Mouse (Mus musculus): Measurements from ENCODE around the gene Mbl1. TPM values are rescaled to one million over a fixed set of nuclear protein-coding genes. Genes with fewer than 3 reads are reported as not detected.

The Mbl1 gene
- polyA plus RNA-seq, 1 experiment from 2014 or later, result not detected

GRCm38 (mm10) chr14:41137006-41137405 lies 14.3 kb upstream of the Mbl1 start:
- Histone ChIP-seq H3K27me3 (replicated peaks; ENCODE audit: control insufficient read depth, insufficient read depth, low read length) (no peaks in the 10 kb centered on the region), H3K4me2 (ENCODE audit: low read length) (no peak overlapping the region), H3K36me3 (ENCODE audit: control insufficient read depth, insufficient read depth) (no peaks in the 10 kb centered on the region), H3K9me3 (ENCODE audit: control insufficient read depth, low read length) (no peaks in the 10 kb centered on the region), H3K4me3 (replicated peaks; ENCODE audit: low read length) (no peak overlapping the region), H3K9ac (replicated peaks; ENCODE audit: low read depth, low read length) (no peak overlapping the region), H3K4me1 (replicated peaks; ENCODE audit: control insufficient read depth, insufficient read depth, low read length) (no peaks in the 10 kb centered on the region), H3K27ac (ENCODE audit: low read length) (no peak overlapping the region)
- no peak for ATAC-seq

GRCm38 (mm10) chr14:41140686-41141085 lies 10.6 kb upstream of the Mbl1 start:
- Histone ChIP-seq H3K4me3 (replicated peaks; ENCODE audit: low read length) (no peak overlapping the region), H3K27ac (ENCODE audit: low read length) (no peak overlapping the region), H3K4me2 (ENCODE audit: low read length) (no peak overlapping the region), H3K36me3 (ENCODE audit: control insufficient read depth, insufficient read depth) (no peaks in the 10 kb centered on the region), H3K27me3 (replicated peaks; ENCODE audit: control insufficient read depth, insufficient read depth, low read length) (no peaks in the 10 kb centered on the region), H3K4me1 (replicated peaks; ENCODE audit: control insufficient read depth, insufficient read depth, low read length) (no peaks in the 10 kb centered on the region), H3K9ac (replicated peaks; ENCODE audit: low read depth, low read length) (no peak overlapping the region), H3K9me3 (ENCODE audit: control insufficient read depth, low read length) (no peaks in the 10 kb centered on the region)
- 94% methylated on average over 1 of the region's 1 CpGs for WGBS
- ATAC-seq, result no peak

- H3K4me1 ChIP-seq (replicated peaks; ENCODE audit: control insufficient read depth, insufficient read depth, low read length), result no peaks in the 10 kb centered on the region
- H3K36me3 ChIP-seq (ENCODE audit: control insufficient read depth, insufficient read depth), result no peaks in the 10 kb centered on the region
- ATAC-seq, result no peak
- no peaks in the 10 kb centered on the region for H3K9me3 ChIP-seq (ENCODE audit: control insufficient read depth, low read length)
- no peak overlapping the region for H3K4me3 ChIP-seq (replicated peaks; ENCODE audit: low read length)
- H3K27me3 ChIP-seq (replicated peaks; ENCODE audit: control insufficient read depth, insufficient read depth, low read length), result no peaks in the 10 kb centered on the region
- no peak overlapping the region for H3K4me2 ChIP-seq (ENCODE audit: low read length)
- H3K27ac ChIP-seq (ENCODE audit: low read length), result no peak overlapping the region
- no peak overlapping the region for H3K9ac ChIP-seq (replicated peaks; ENCODE audit: low read depth, low read length)
- WGBS, result 74% methylated on average over 6 of the region's 6 CpGs
Measured at GRCm38 (mm10) chr14:41146035-41146434, 5.2 kb upstream of the Mbl1 start.

- Histone ChIP-seq H3K27ac (ENCODE audit: low read length) (no peak overlapping the region), H3K9me3 (ENCODE audit: control insufficient read depth, low read length) (no peaks in the 10 kb centered on the region), H3K4me3 (replicated peaks; ENCODE audit: low read length) (no peak overlapping the region), H3K36me3 (ENCODE audit: control insufficient read depth, insufficient read depth) (no peaks in the 10 kb centered on the region), H3K9ac (replicated peaks; ENCODE audit: low read depth, low read length) (no peak overlapping the region), H3K4me1 (replicated peaks; ENCODE audit: control insufficient read depth, insufficient read depth, low read length) (no peaks in the 10 kb centered on the region), H3K27me3 (replicated peaks; ENCODE audit: control insufficient read depth, insufficient read depth, low read length) (no peaks in the 10 kb centered on the region), H3K4me2 (ENCODE audit: low read length) (no peak overlapping the region)
- 89% methylated on average over 3 of the region's 3 CpGs for WGBS
- ATAC-seq, result no peak
Measured at GRCm38 (mm10) chr14:41146922-41147321, 4.3 kb upstream of the Mbl1 start.

GRCm38 (mm10) chr14:41147356-41147755 lies 3.9 kb upstream of the Mbl1 start:
- Histone ChIP-seq H3K9ac (replicated peaks; ENCODE audit: low read depth, low read length) (no peak overlapping the region), H3K4me2 (ENCODE audit: low read length) (no peak overlapping the region), H3K4me1 (replicated peaks; ENCODE audit: control insufficient read depth, insufficient read depth, low read length) (no peaks in the 10 kb centered on the region), H3K4me3 (replicated peaks; ENCODE audit: low read length) (no peak overlapping the region), H3K27me3 (replicated peaks; ENCODE audit: control insufficient read depth, insufficient read depth, low read length) (no peaks in the 10 kb centered on the region), H3K27ac (ENCODE audit: low read length) (no peak overlapping the region), H3K9me3 (ENCODE audit: control insufficient read depth, low read length) (no peaks in the 10 kb centered on the region), H3K36me3 (ENCODE audit: control insufficient read depth, insufficient read depth) (no peaks in the 10 kb centered on the region)
- no peak for ATAC-seq
- WGBS, result 61% methylated on average over 2 of the region's 2 CpGs

- Histone ChIP-seq H3K36me3 (ENCODE audit: control insufficient read depth, insufficient read depth) (no peaks in the 10 kb centered on the region), H3K27ac (ENCODE audit: low read length) (no peak overlapping the region), H3K27me3 (replicated peaks; ENCODE audit: control insufficient read depth, insufficient read depth, low read length) (no peaks in the 10 kb centered on the region), H3K9ac (replicated peaks; ENCODE audit: low read depth, low read length) (no peak overlapping the region), H3K9me3 (ENCODE audit: control insufficient read depth, low read length) (no peaks in the 10 kb centered on the region), H3K4me1 (replicated peaks; ENCODE audit: control insufficient read depth, insufficient read depth, low read length) (no peaks in the 10 kb centered on the region), H3K4me3 (replicated peaks; ENCODE audit: low read length) (no peak overlapping the region), H3K4me2 (ENCODE audit: low read length) (no peak overlapping the region)
- ATAC-seq, result no peak
- 82% methylated on average over 4 of the region's 4 CpGs for whole genome bisulfite sequencing
Measured at GRCm38 (mm10) chr14:41160076-41160475, 8.8 kb downstream of the Mbl1 start.

GRCm38 (mm10) chr14:41160743-41161142 lies 9.5 kb downstream of the Mbl1 start:
- Histone ChIP-seq H3K9me3 (ENCODE audit: control insufficient read depth, low read length) (no peaks in the 10 kb centered on the region), H3K4me1 (replicated peaks; ENCODE audit: control insufficient read depth, insufficient read depth, low read length) (no peaks in the 10 kb centered on the region), H3K9ac (replicated peaks; ENCODE audit: low read depth, low read length) (no peak overlapping the region), H3K4me2 (ENCODE audit: low read length) (no peak overlapping the region), H3K27ac (ENCODE audit: low read length) (no peak overlapping the region), H3K27me3 (replicated peaks; ENCODE audit: control insufficient read depth, insufficient read depth, low read length) (no peaks in the 10 kb centered on the region), H3K4me3 (replicated peaks; ENCODE audit: low read length) (no peak overlapping the region), H3K36me3 (ENCODE audit: control insufficient read depth, insufficient read depth) (no peaks in the 10 kb centered on the region)
- ATAC-seq, result no peak
- WGBS, result 50% methylated on average over 1 of the region's 1 CpGs

- ATAC-seq, result no peak
- Histone ChIP-seq H3K27ac (ENCODE audit: low read length) (no peak overlapping the region), H3K9ac (replicated peaks; ENCODE audit: low read depth, low read length) (no peak overlapping the region), H3K9me3 (ENCODE audit: control insufficient read depth, low read length) (no peaks in the 10 kb centered on the region), H3K27me3 (replicated peaks; ENCODE audit: control insufficient read depth, insufficient read depth, low read length) (no peaks in the 10 kb centered on the region), H3K4me1 (replicated peaks; ENCODE audit: control insufficient read depth, insufficient read depth, low read length) (no peaks in the 10 kb centered on the region), H3K4me2 (ENCODE audit: low read length) (no peak overlapping the region), H3K4me3 (replicated peaks; ENCODE audit: low read length) (no peak overlapping the region), H3K36me3 (ENCODE audit: control insufficient read depth, insufficient read depth) (no peaks in the 10 kb centered on the region)
- 26% methylated on average over 2 of the region's 2 CpGs for WGBS
Measured at GRCm38 (mm10) chr14:41162663-41163062, 11.4 kb downstream of the Mbl1 start.

GRCm38 (mm10) chr14:41167278-41167677 lies 16.0 kb downstream of the Mbl1 start:
- H3K9me3 ChIP-seq (ENCODE audit: control insufficient read depth, low read length), result no peaks in the 10 kb centered on the region
- no peak overlapping the region for H3K4me2 ChIP-seq (ENCODE audit: low read length)
- no peak overlapping the region for H3K27ac ChIP-seq (ENCODE audit: low read length)
- WGBS, result 48% methylated on average over 5 of the region's 5 CpGs
- no peak for ATAC-seq
- no peaks in the 10 kb centered on the region for H3K36me3 ChIP-seq (ENCODE audit: control insufficient read depth, insufficient read depth)
- no peak overlapping the region for H3K9ac ChIP-seq (replicated peaks; ENCODE audit: low read depth, low read length)
- no peaks in the 10 kb centered on the region for H3K27me3 ChIP-seq (replicated peaks; ENCODE audit: control insufficient read depth, insufficient read depth, low read length)
- H3K4me3 ChIP-seq (replicated peaks; ENCODE audit: low read length), result no peak overlapping the region
- no peaks in the 10 kb centered on the region for H3K4me1 ChIP-seq (replicated peaks; ENCODE audit: control insufficient read depth, insufficient read depth, low read length)

- WGBS, result 94% methylated on average over 1 of the region's 1 CpGs
- no peaks in the 10 kb centered on the region for H3K9me3 ChIP-seq (ENCODE audit: control insufficient read depth, low read length)
- H3K9ac ChIP-seq (replicated peaks; ENCODE audit: low read depth, low read length), result no peak overlapping the region
Measured at GRCm38 (mm10) chr14:41168567-41168966, 17.3 kb downstream of the Mbl1 start.

More at GRCm38 (mm10) chr14:41168567-41168966, 17.3 kb downstream of the Mbl1 start:
- no peak overlapping the region for H3K4me2 ChIP-seq (ENCODE audit: low read length)
- no peak overlapping the region for H3K4me3 ChIP-seq (replicated peaks; ENCODE audit: low read length)
- H3K36me3 ChIP-seq (ENCODE audit: control insufficient read depth, insufficient read depth), result no peaks in the 10 kb centered on the region
- no peak overlapping the region for H3K27ac ChIP-seq (ENCODE audit: low read length)
- no peak for ATAC-seq
- no peaks in the 10 kb centered on the region for H3K4me1 ChIP-seq (replicated peaks; ENCODE audit: control insufficient read depth, insufficient read depth, low read length)
- H3K27me3 ChIP-seq (replicated peaks; ENCODE audit: control insufficient read depth, insufficient read depth, low read length), result no peaks in the 10 kb centered on the region
